Mouse (Mus musculus) ES-E14 (cell line): ENCODE measurements around the gene Xk. TPM values are rescaled to one million over a fixed set of nuclear protein-coding genes. Genes with fewer than 3 reads are reported as not detected.
A peak's percentile ranks its signal among the peaks of the same experiment; 100 is the strongest.
"Not testable (repeated sequence)": the region's sequence is repeated elsewhere in the genome, so short reads cannot be mapped to it uniquely, and the experiment has no call there.

ENCODE experiments used
- DNase-seq: peaks from one replicate; pipeline ENCODE4 v3.0.0-alpha.2; 2013; ENCODE audit warnings: low read depth, low spot score
- H3K27ac ChIP-seq: 2 replicates; pipeline ENCODE4 v1.5.1; 2012; ENCODE audit warnings: low read depth, mild to moderate bottlenecking, low read length, moderate library complexity, mixed read lengths; ENCODE audit not compliant: poor library complexity, insufficient read depth, severe bottlenecking
- H3K36me3 ChIP-seq: 2 replicates; pipeline ENCODE4 v1.6.1; 2012; ENCODE audit warnings: mild to moderate bottlenecking, low read length, moderate library complexity, mixed read lengths; ENCODE audit not compliant: control insufficient read depth, poor library complexity, insufficient read depth, severe bottlenecking
- H3K4me1 ChIP-seq, 2 experiments: fragments of 150-350 bp in 1 of 2; sonication (generic) in 1 of 2; 2 replicates each; pipeline ENCODE4 v1.6.1; 2012; ENCODE audit warnings: low read length in 2 of 2, mild to moderate bottlenecking in 1 of 2, mixed read lengths in 1 of 2; ENCODE audit not compliant: control insufficient read depth in 2 of 2, insufficient read depth in 2 of 2, poor library complexity in 1 of 2
- H3K4me3 ChIP-seq, 2 experiments: fragments of 150-350 bp in 1 of 2; sonication (generic) in 1 of 2; 2 replicates each; pipeline ENCODE4 v1.5.1; 2012; ENCODE audit warnings: low read length in 2 of 2, low read depth in 1 of 2, mild to moderate bottlenecking in 1 of 2, mixed read lengths in 1 of 2; ENCODE audit not compliant: insufficient read depth in 1 of 2, poor library complexity in 1 of 2, severe bottlenecking in 1 of 2
- H3K9ac ChIP-seq: 2 replicates; pipeline ENCODE4 v1.6.1; 2012; ENCODE audit warnings: low read depth, mild to moderate bottlenecking, low read length, mixed read lengths; ENCODE audit not compliant: poor library complexity, insufficient read depth, severe bottlenecking
- H3K9me3 ChIP-seq: fragments of 150-350 bp; sonication (generic); 2 replicates; pipeline ENCODE4 v1.6.1; 2012; ENCODE audit warnings: low read depth, mild to moderate bottlenecking, low read length; ENCODE audit not compliant: control insufficient read depth, insufficient read depth
- ZNF384 ChIP-seq: IDR thresholded peaks from 2 replicates; pipeline ENCODE4 v1.6.1; 2012; ENCODE audit warnings: low read depth, low read length, inconsistent platforms
- in situ Hi-C, 2 experiments: fragments of 600-800 bp; cut with MboI; formaldehyde crosslinking; loops; one replicate each; pipeline ENCODE4 v1.15.1; 2025; ENCODE audit warnings: low sequenced_read_pairs in 2 of 2, inconsistent platforms in 1 of 2; ENCODE audit not compliant: unreplicated experiment in 2 of 2
- total RNA-seq: library from RNA; depleted of rRNA; stranded (reverse); fragments of 300-350 nt; gene quantifications from 2 replicates; pipeline ENCODE4 v1.2.3, GENCODE M21; 2012; rRNA removed

Gene Xk
- total RNA-seq, 1 experiment = 2.1 TPM

- H3K4me3 ChIP-seq, H3K9ac ChIP-seq, H3K9me3 ChIP-seq, DNase-seq, H3K4me1 ChIP-seq, H3K27ac ChIP-seq, H3K36me3 ChIP-seq: not testable (repeated sequence)
- in situ Hi-C loops = loop anchor here in 1 of 2 experiments (10.0 kb wide), 1 partner anchor 190 kb away; no protein-coding TSS in a partner anchor
- TF ChIP-seq ZNF384 = peak; percentile 41; the same call in 1 of the 2 replicates
These were observed 62.4 kb downstream of the Xk start for GRCm38 (mm10) chrX:9334996-9335395.

GRCm38 (mm10) chrX:9350327-9350726 is 77.8 kb downstream of the Xk start, which contains the start of gene H2al1k:
Gene H2al1k (plus strand): TSS chrX:9350627.
- in situ Hi-C loops, H3K9ac ChIP-seq: not testable (repeated sequence)

More at GRCm38 (mm10) chrX:9350327-9350726, 77.8 kb downstream of the Xk start, which contains the start of gene H2al1k:
- not testable (repeated sequence) for H3K36me3 ChIP-seq, H3K9me3 ChIP-seq, H3K27ac ChIP-seq, DNase-seq, H3K4me3 ChIP-seq, H3K4me1 ChIP-seq

Other genes with a start within 250 kb of the Xk start
- gene Fthl17e, start 239.3 kb upstream of the Xk start, total RNA-seq = 0.42 and 1.1 TPM in 2 replicates
- 4.6 and 4.9 TPM in 2 replicates for gene Fthl17f, start 209.7 kb upstream of the Xk start, total RNA-seq
- not detected in 2 replicates for gene 4930402K13Rik, start 168.2 kb upstream of the Xk start, total RNA-seq
- gene Lancl3, start 72.9 kb upstream of the Xk start, total RNA-seq = 0.48 and 0.49 TPM in 2 replicates
- gene Gm14862, start 15.9 kb upstream of the Xk start, total RNA-seq = not detected in 2 replicates
- gene H2al1m, start 11.0 kb downstream of the Xk start, total RNA-seq = 0.69 TPM in 1 of 2 replicates, not detected in the other
- not detected in 2 replicates for gene H2al1k, start 77.9 kb downstream of the Xk start, total RNA-seq
- 0.69 and 2.7 TPM in 2 replicates for gene Cybb, start 215.0 kb downstream of the Xk start, total RNA-seq